Mouse (Mus musculus): ENCODE measurements around the gene Cntn4. TPM values are rescaled to one million over a fixed set of nuclear protein-coding genes. Genes with fewer than 3 reads are reported as not detected.

The Cntn4 gene
- polyA plus RNA-seq, 1 experiment from 2014 or later: 0.09 TPM

- WGBS (ENCODE audit: insufficient replicate concordance): 75% methylated on average over 3 of the region's 3 CpGs
- Histone ChIP-seq H3K4me1 (ENCODE audit: control insufficient read depth, low read depth, low read length) (no peaks in the 10 kb centered on the region), H3K9me3 (replicated peaks; ENCODE audit: control insufficient read depth, low read length) (no peaks in the 10 kb centered on the region), H3K9ac (ENCODE audit: low read depth, low read length) (no peak overlapping the region), H3K4me2 (ENCODE audit: low read depth, low read length) (no peak overlapping the region), H3K27me3 (ENCODE audit: control insufficient read depth, insufficient read depth, low read depth, low read length) (no peaks in the 10 kb centered on the region), H3K4me3 (ENCODE audit: low read depth, low read length) (no peak overlapping the region), H3K27ac (ENCODE audit: low read length) (no peak overlapping the region), H3K36me3 (ENCODE audit: control insufficient read depth, insufficient read depth) (no peaks in the 10 kb centered on the region)
- ATAC-seq (ENCODE audit: low read depth): no peak
These were observed 477.9 kb downstream of the Cntn4 start for GRCm38 (mm10) chr6:106155362-106155761.

- 59% methylated on average over 5 of the region's 5 CpGs for WGBS (ENCODE audit: insufficient replicate concordance)
- H3K4me1 ChIP-seq (ENCODE audit: control insufficient read depth, low read depth, low read length): no peaks in the 10 kb centered on the region
- H3K9me3 ChIP-seq (replicated peaks; ENCODE audit: control insufficient read depth, low read length): no peaks in the 10 kb centered on the region; the same call in 1 of the 2 replicates
- no peaks in the 10 kb centered on the region for H3K27me3 ChIP-seq (ENCODE audit: control insufficient read depth, insufficient read depth, low read depth, low read length)
- no peak overlapping the region for H3K4me2 ChIP-seq (ENCODE audit: low read depth, low read length)
- no peak overlapping the region for H3K27ac ChIP-seq (ENCODE audit: low read length)
- H3K4me3 ChIP-seq (ENCODE audit: low read depth, low read length): no peak overlapping the region
- no peak overlapping the region for H3K9ac ChIP-seq (ENCODE audit: low read depth, low read length)
- ATAC-seq (ENCODE audit: low read depth): no peak
- H3K36me3 ChIP-seq (ENCODE audit: control insufficient read depth, insufficient read depth): no peaks in the 10 kb centered on the region
These were observed 500.1 kb downstream of the Cntn4 start for GRCm38 (mm10) chr6:106177546-106177945.

GRCm38 (mm10) chr6:106181596-106181995 lies 504.1 kb downstream of the Cntn4 start:
- Histone ChIP-seq H3K9ac (ENCODE audit: low read depth, low read length) (no peak overlapping the region), H3K4me1 (ENCODE audit: control insufficient read depth, low read depth, low read length) (no peaks in the 10 kb centered on the region)

GRCm38 (mm10) chr6:106200974-106201373 lies 523.5 kb downstream of the Cntn4 start:
- no peak overlapping the region for H3K4me3 ChIP-seq (ENCODE audit: low read depth, low read length)
- 56% methylated on average over 1 of the region's 1 CpGs for WGBS (ENCODE audit: insufficient replicate concordance)
- no peak for ATAC-seq (ENCODE audit: low read depth)

More at GRCm38 (mm10) chr6:106181596-106181995, 504.1 kb downstream of the Cntn4 start:
- no peak for ATAC-seq (ENCODE audit: low read depth)
- no peaks in the 10 kb centered on the region for H3K36me3 ChIP-seq (ENCODE audit: control insufficient read depth, insufficient read depth)
- no peak overlapping the region for H3K27ac ChIP-seq (ENCODE audit: low read length)
- 73% methylated on average over 2 of the region's 2 CpGs for WGBS (ENCODE audit: insufficient replicate concordance)
- no peaks in the 10 kb centered on the region for H3K27me3 ChIP-seq (ENCODE audit: control insufficient read depth, insufficient read depth, low read depth, low read length)
- no peak overlapping the region for H3K4me3 ChIP-seq (ENCODE audit: low read depth, low read length)
- no peaks in the 10 kb centered on the region; the same call in 1 of the 2 replicates for H3K9me3 ChIP-seq (replicated peaks; ENCODE audit: control insufficient read depth, low read length)
- no peak overlapping the region for H3K4me2 ChIP-seq (ENCODE audit: low read depth, low read length)

GRCm38 (mm10) chr6:106207401-106207800 lies 529.9 kb downstream of the Cntn4 start:
- H3K4me2 ChIP-seq (ENCODE audit: low read depth, low read length): no peak overlapping the region
- H3K9ac ChIP-seq (ENCODE audit: low read depth, low read length): no peak overlapping the region
- H3K36me3 ChIP-seq (ENCODE audit: control insufficient read depth, insufficient read depth): no peaks in the 10 kb centered on the region
- H3K27ac ChIP-seq (ENCODE audit: low read length): no peak overlapping the region
- H3K4me3 ChIP-seq (ENCODE audit: low read depth, low read length): no peak overlapping the region
- H3K9me3 ChIP-seq (replicated peaks; ENCODE audit: control insufficient read depth, low read length): no peaks in the 10 kb centered on the region
- no peaks in the 10 kb centered on the region for H3K4me1 ChIP-seq (ENCODE audit: control insufficient read depth, low read depth, low read length)
- ATAC-seq (ENCODE audit: low read depth): no peak
- no peaks in the 10 kb centered on the region for H3K27me3 ChIP-seq (ENCODE audit: control insufficient read depth, insufficient read depth, low read depth, low read length)

More at GRCm38 (mm10) chr6:106200974-106201373, 523.5 kb downstream of the Cntn4 start:
- no peaks in the 10 kb centered on the region for H3K9me3 ChIP-seq (replicated peaks; ENCODE audit: control insufficient read depth, low read length)
- H3K27me3 ChIP-seq (ENCODE audit: control insufficient read depth, insufficient read depth, low read depth, low read length): no peaks in the 10 kb centered on the region
- no peak overlapping the region for H3K27ac ChIP-seq (ENCODE audit: low read length)
- no peak overlapping the region for H3K4me2 ChIP-seq (ENCODE audit: low read depth, low read length)
- no peak overlapping the region for H3K9ac ChIP-seq (ENCODE audit: low read depth, low read length)
- H3K4me1 ChIP-seq (ENCODE audit: control insufficient read depth, low read depth, low read length): no peaks in the 10 kb centered on the region
- no peaks in the 10 kb centered on the region for H3K36me3 ChIP-seq (ENCODE audit: control insufficient read depth, insufficient read depth)

- no peak overlapping the region for H3K9ac ChIP-seq (ENCODE audit: low read depth, low read length)
- no peaks in the 10 kb centered on the region for H3K4me1 ChIP-seq (ENCODE audit: control insufficient read depth, low read depth, low read length)
- no peak overlapping the region for H3K27ac ChIP-seq (ENCODE audit: low read length)
- no peaks in the 10 kb centered on the region for H3K27me3 ChIP-seq (ENCODE audit: control insufficient read depth, insufficient read depth, low read depth, low read length)
- ATAC-seq (ENCODE audit: low read depth): no peak
- 74% methylated on average over 4 of the region's 4 CpGs for WGBS (ENCODE audit: insufficient replicate concordance)
- no peaks in the 10 kb centered on the region for H3K36me3 ChIP-seq (ENCODE audit: control insufficient read depth, insufficient read depth)
- no peak overlapping the region for H3K4me3 ChIP-seq (ENCODE audit: low read depth, low read length)
- H3K4me2 ChIP-seq (ENCODE audit: low read depth, low read length): no peak overlapping the region
- no peaks in the 10 kb centered on the region for H3K9me3 ChIP-seq (replicated peaks; ENCODE audit: control insufficient read depth, low read length)
These were observed 535.6 kb downstream of the Cntn4 start for GRCm38 (mm10) chr6:106213071-106213470.

- Histone ChIP-seq H3K4me2 (ENCODE audit: low read depth, low read length) (no peak overlapping the region), H3K4me3 (ENCODE audit: low read depth, low read length) (no peak overlapping the region), H3K9ac (ENCODE audit: low read depth, low read length) (no peak overlapping the region), H3K9me3 (replicated peaks; ENCODE audit: control insufficient read depth, low read length) (no peaks in the 10 kb centered on the region), H3K36me3 (ENCODE audit: control insufficient read depth, insufficient read depth) (no peaks in the 10 kb centered on the region), H3K27ac (ENCODE audit: low read length) (no peak overlapping the region), H3K27me3 (ENCODE audit: control insufficient read depth, insufficient read depth, low read depth, low read length) (no peaks in the 10 kb centered on the region), H3K4me1 (ENCODE audit: control insufficient read depth, low read depth, low read length) (no peaks in the 10 kb centered on the region)
- no peak for ATAC-seq (ENCODE audit: low read depth)
- WGBS (ENCODE audit: insufficient replicate concordance): 59% methylated on average over 12 of the region's 12 CpGs
These were observed 559.8 kb downstream of the Cntn4 start for GRCm38 (mm10) chr6:106237046-106237948.

- WGBS (ENCODE audit: insufficient replicate concordance): 44% methylated on average over 1 of the region's 1 CpGs
- H3K27ac ChIP-seq (ENCODE audit: low read length): no peak overlapping the region
- H3K4me2 ChIP-seq (ENCODE audit: low read depth, low read length): no peak overlapping the region
- no peaks in the 10 kb centered on the region for H3K9me3 ChIP-seq (replicated peaks; ENCODE audit: control insufficient read depth, low read length)
- no peaks in the 10 kb centered on the region for H3K36me3 ChIP-seq (ENCODE audit: control insufficient read depth, insufficient read depth)
- H3K9ac ChIP-seq (ENCODE audit: low read depth, low read length): no peak overlapping the region
- no peaks in the 10 kb centered on the region for H3K4me1 ChIP-seq (ENCODE audit: control insufficient read depth, low read depth, low read length)
- ATAC-seq (ENCODE audit: low read depth): no peak
- no peaks in the 10 kb centered on the region for H3K27me3 ChIP-seq (ENCODE audit: control insufficient read depth, insufficient read depth, low read depth, low read length)
- H3K4me3 ChIP-seq (ENCODE audit: low read depth, low read length): no peak overlapping the region
These were observed 564.1 kb downstream of the Cntn4 start for GRCm38 (mm10) chr6:106241553-106241952.

GRCm38 (mm10) chr6:106263396-106263795 lies 585.9 kb downstream of the Cntn4 start:
- H3K9me3 ChIP-seq (replicated peaks; ENCODE audit: control insufficient read depth, low read length): no peaks in the 10 kb centered on the region
- no peak overlapping the region for H3K27ac ChIP-seq (ENCODE audit: low read length)
- no peaks in the 10 kb centered on the region for H3K36me3 ChIP-seq (ENCODE audit: control insufficient read depth, insufficient read depth)

More at GRCm38 (mm10) chr6:106263396-106263795, 585.9 kb downstream of the Cntn4 start:
- WGBS (ENCODE audit: insufficient replicate concordance): 77% methylated on average over 3 of the region's 3 CpGs
- Histone ChIP-seq H3K4me2 (ENCODE audit: low read depth, low read length) (no peak overlapping the region), H3K4me3 (ENCODE audit: low read depth, low read length) (no peak overlapping the region), H3K9ac (ENCODE audit: low read depth, low read length) (no peak overlapping the region), H3K4me1 (ENCODE audit: control insufficient read depth, low read depth, low read length) (no peaks in the 10 kb centered on the region), H3K27me3 (ENCODE audit: control insufficient read depth, insufficient read depth, low read depth, low read length) (no peaks in the 10 kb centered on the region)
- ATAC-seq (ENCODE audit: low read depth): no peak
